Mouse (Mus musculus): Measurements from ENCODE around the gene Gm128. TPM values are rescaled to one million over a fixed set of nuclear protein-coding genes. Genes with fewer than 3 reads are reported as not detected.

The Gm128 gene
- total and polyA plus RNA-seq, 2 experiments from 2014 or later, result not detected

DNA sequence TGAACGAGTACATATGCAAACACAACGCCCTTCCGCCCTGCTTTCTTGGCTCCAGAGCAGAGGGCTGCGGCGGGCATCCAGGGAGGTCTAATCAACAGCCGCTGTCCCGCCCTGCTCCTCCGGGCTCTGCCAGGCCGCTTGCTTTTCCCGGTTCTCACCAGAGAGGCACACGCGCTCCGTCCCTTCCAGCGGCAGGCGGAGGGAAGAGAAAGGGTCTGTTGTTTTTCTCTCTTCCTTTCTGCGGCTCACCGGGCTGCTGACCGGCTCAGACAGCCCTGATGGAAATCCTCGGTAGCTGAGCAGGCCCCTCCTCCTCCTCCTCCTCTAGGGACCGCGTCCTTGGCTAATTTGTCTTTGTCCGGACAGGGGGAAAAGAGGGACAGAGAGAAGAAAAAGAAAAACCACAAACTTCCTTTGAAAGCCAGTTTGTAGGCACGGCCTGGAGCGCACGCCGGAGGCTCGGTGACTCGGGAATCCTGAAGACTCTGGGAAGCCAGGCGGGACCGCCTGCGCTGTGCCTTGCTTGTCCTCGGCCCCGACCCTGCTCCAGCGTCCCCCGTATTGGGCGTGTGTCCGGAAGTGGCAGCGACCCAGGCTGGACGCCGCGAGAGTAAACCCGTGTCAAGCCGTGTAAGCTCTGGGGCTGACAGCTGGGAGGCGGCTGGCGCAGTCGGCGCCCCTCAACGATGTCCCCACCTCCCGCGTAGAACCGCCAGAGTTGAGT, 41.6 kb upstream of the Gm128 start:
- H3K27me3 ChIP-seq (ENCODE audit: control insufficient read depth, insufficient read depth, low read length), result no peaks in the 10 kb centered on the region
- DNase-seq (ENCODE audit: low spot score), result peak; percentile 92
- H3K9me3 ChIP-seq (replicated peaks; ENCODE audit: control insufficient read depth, low read length), result no peaks in the 10 kb centered on the region
- TF ChIP-seq CTCF (IDR thresholded peaks at IDR 0.05; ENCODE audit: low read depth) (0 out of 2 replicates have a peak, but pooled peaks have one; percentile 10), EP300 (IDR thresholded peaks at IDR 0.05; ENCODE audit: low read depth) (no peak)
- H3K4me2 ChIP-seq (ENCODE audit: low read depth, low read length), result peak overlapping the region; percentile 85
- H3K4me1 ChIP-seq (ENCODE audit: control insufficient read depth, insufficient read depth), result peaks cover 9% of the 10 kb centered on the region
- peaks cover 8% of the 10 kb centered on the region for H3K36me3 ChIP-seq (replicated peaks; ENCODE audit: control insufficient read depth, insufficient read depth, low read length)
- H3K4me3 ChIP-seq (ENCODE audit: low read depth, low read length), result peak overlapping the region; percentile 65
- peak overlapping the region; percentile 83 for H3K9ac ChIP-seq (replicated peaks; ENCODE audit: low read depth, low read length)
- ATAC-seq (ENCODE audit: insufficient read depth, low read depth), result peak; percentile 73
- peak overlapping the region; percentile 96 for H3K27ac ChIP-seq (ENCODE audit: low read depth)
- under 1% methylated on average over 50 of the region's 51 CpGs for WGBS

GRCm38 (mm10) chr3:95282381-95282864, 41.0 kb upstream of the Gm128 start:
- no peak for ATAC-seq (ENCODE audit: insufficient read depth, low read depth)
- Histone ChIP-seq H3K27me3 (ENCODE audit: control insufficient read depth, insufficient read depth, low read length) (no peaks in the 10 kb centered on the region), H3K4me1 (ENCODE audit: control insufficient read depth, insufficient read depth) (peaks cover 14% of the 10 kb centered on the region), H3K36me3 (replicated peaks; ENCODE audit: control insufficient read depth, insufficient read depth, low read length) (peaks cover 2% of the 10 kb centered on the region; the same call in 1 of the 2 replicates), H3K9ac (replicated peaks; ENCODE audit: low read depth, low read length) (peak overlapping the region; percentile 83), H3K4me2 (ENCODE audit: low read depth, low read length) (peak overlapping the region; percentile 85), H3K4me3 (ENCODE audit: low read depth, low read length) (peak overlapping the region; percentile 65), H3K27ac (ENCODE audit: low read depth) (peak overlapping the region; percentile 96), H3K9me3 (replicated peaks; ENCODE audit: control insufficient read depth, low read length) (no peaks in the 10 kb centered on the region)
- DNase-seq (ENCODE audit: low spot score), result no peak
- TF ChIP-seq CTCF (IDR thresholded peaks at IDR 0.05; ENCODE audit: low read depth), result no peak
- TF ChIP-seq EP300 (IDR thresholded peaks at IDR 0.05; ENCODE audit: low read depth), result no peak
- WGBS, result under 1% methylated on average over 11 of the region's 11 CpGs

- WGBS, result under 1% methylated on average over 52 of the region's 53 CpGs
- ATAC-seq (ENCODE audit: insufficient read depth, low read depth) (peak; percentile 85), DNase-seq (ENCODE audit: low spot score) (peak; percentile 96)
- TF ChIP-seq EP300 (IDR thresholded peaks at IDR 0.05; ENCODE audit: low read depth) (0 out of 2 replicates have a peak, but pooled peaks have one; percentile 43), CTCF (IDR thresholded peaks at IDR 0.05; ENCODE audit: low read depth) (peak; percentile 36)
- Histone ChIP-seq H3K36me3 (replicated peaks; ENCODE audit: control insufficient read depth, insufficient read depth, low read length) (no peaks in the 10 kb centered on the region), H3K27ac (ENCODE audit: low read depth) (peak within 1 kb of the TSS; percentile 96), H3K4me3 (ENCODE audit: low read depth, low read length) (peak within 1 kb of the TSS; percentile 65), H3K4me1 (ENCODE audit: control insufficient read depth, insufficient read depth) (peaks cover 22% of the 10 kb centered on the region), H3K27me3 (ENCODE audit: control insufficient read depth, insufficient read depth, low read length) (no peaks in the 10 kb centered on the region), H3K9ac (replicated peaks; ENCODE audit: low read depth, low read length) (peak within 1 kb of the TSS; percentile 86), H3K9me3 (replicated peaks; ENCODE audit: control insufficient read depth, low read length) (no peaks in the 10 kb centered on the region), H3K4me2 (ENCODE audit: low read depth, low read length) (peak within 1 kb of the TSS; percentile 85)
These were observed 40.1 kb upstream of the Gm128 start, which contains the start of the genes Mindy1 and Prune1 for GRCm38 (mm10) chr3:95281216-95282126. Mindy1 (plus strand) TSS chr3:95281345. Prune1 (minus strand) TSS chr3:95282076.

GRCm38 (mm10) chr3:95280747-95281146, 39.3 kb upstream of the Gm128 start:
- WGBS, result 6% methylated on average over 8 of the region's 8 CpGs
- ATAC-seq (ENCODE audit: insufficient read depth, low read depth), result no peak

DNA sequence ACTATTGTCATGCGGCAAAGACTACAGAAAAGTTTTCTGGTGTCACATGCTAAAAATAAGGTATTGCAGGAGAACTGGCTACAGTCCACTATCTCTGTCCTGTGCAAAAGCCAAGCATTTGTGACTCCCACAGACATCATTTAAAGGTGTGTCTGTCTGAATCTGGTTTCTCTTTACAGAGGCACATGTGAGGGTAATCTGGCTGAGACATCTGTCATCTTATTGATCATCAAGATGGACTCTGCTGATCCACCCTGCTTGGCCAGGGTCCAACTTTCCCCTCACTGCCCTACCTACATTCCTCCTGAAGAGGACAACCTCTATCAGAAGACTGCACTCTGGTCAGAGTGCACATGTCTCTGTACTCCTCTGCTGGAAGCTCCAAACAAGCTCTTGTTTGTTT, 35.8 kb upstream of the Gm128 start:
- no peak for TF ChIP-seq CTCF (IDR thresholded peaks at IDR 0.05; ENCODE audit: low read depth)
- Histone ChIP-seq H3K4me3 (ENCODE audit: low read depth, low read length) (no peak overlapping the region), H3K27me3 (ENCODE audit: control insufficient read depth, insufficient read depth, low read length) (no peaks in the 10 kb centered on the region), H3K9me3 (replicated peaks; ENCODE audit: control insufficient read depth, low read length) (no peaks in the 10 kb centered on the region), H3K4me2 (ENCODE audit: low read depth, low read length) (no peak overlapping the region), H3K4me1 (ENCODE audit: control insufficient read depth, insufficient read depth) (peaks cover 18% of the 10 kb centered on the region), H3K27ac (ENCODE audit: low read depth) (peak overlapping the region; percentile 86), H3K36me3 (replicated peaks; ENCODE audit: control insufficient read depth, insufficient read depth, low read length) (no peaks in the 10 kb centered on the region), H3K9ac (replicated peaks; ENCODE audit: low read depth, low read length) (no peak overlapping the region)
- ATAC-seq (ENCODE audit: insufficient read depth, low read depth), result peak; percentile 7; the same call in 1 of the 2 replicates
- DNase-seq (ENCODE audit: low spot score), result peak; percentile 70
- WGBS, result 10% methylated on average over 1 of the region's 1 CpGs

More at GRCm38 (mm10) chr3:95280747-95281146, 39.3 kb upstream of the Gm128 start:
- Histone ChIP-seq H3K4me3 (ENCODE audit: low read depth, low read length) (peak overlapping the region; percentile 65), H3K4me2 (ENCODE audit: low read depth, low read length) (peak overlapping the region; percentile 85), H3K27ac (ENCODE audit: low read depth) (peak overlapping the region; percentile 96), H3K4me1 (ENCODE audit: control insufficient read depth, insufficient read depth) (peaks cover 27% of the 10 kb centered on the region), H3K27me3 (ENCODE audit: control insufficient read depth, insufficient read depth, low read length) (no peaks in the 10 kb centered on the region), H3K36me3 (replicated peaks; ENCODE audit: control insufficient read depth, insufficient read depth, low read length) (no peaks in the 10 kb centered on the region), H3K9ac (replicated peaks; ENCODE audit: low read depth, low read length) (peak overlapping the region; percentile 86), H3K9me3 (replicated peaks; ENCODE audit: control insufficient read depth, low read length) (no peaks in the 10 kb centered on the region)
- TF ChIP-seq EP300 (IDR thresholded peaks at IDR 0.05; ENCODE audit: low read depth) (no peak), CTCF (IDR thresholded peaks at IDR 0.05; ENCODE audit: low read depth) (no peak)
- DNase-seq (ENCODE audit: low spot score), result peak; percentile 66
